Mouse (Mus musculus) forebrain, embryonic 14.5 days (tissue): ENCODE results near the gene Fbxl4. TPM values are rescaled to one million over a fixed set of nuclear protein-coding genes. Genes with fewer than 3 reads are reported as not detected.
A peak's percentile ranks its signal among the peaks of the same experiment; 100 is the strongest.

Source experiments
- ATAC-seq: fragments of 200-750 bp; cut with Nextera tagmentation; 2 replicates; pipeline ENCODE4 v1.8.0; 2017; ENCODE audit warnings: mild to moderate bottlenecking, moderate library complexity
- DNase-seq: peaks from one replicate; pipeline ENCODE4 v3.0.0-alpha.2; 2015; ENCODE audit warnings: low spot score
- H3K27ac ChIP-seq: fragments of 300-500 bp; sonication (generic); 2 replicates; pipeline ENCODE4 v1.5.1; 2014; ENCODE audit warnings: low read depth, mild to moderate bottlenecking, control low read depth, low read length, moderate library complexity
- H3K27me3 ChIP-seq: fragments of 300-500 bp; sonication (generic); replicated peaks from 2 replicates; pipeline ENCODE4 v1.6.1; 2014; ENCODE audit warnings: low read length, control low read depth, mixed read lengths; ENCODE audit not compliant: control insufficient read depth, insufficient read depth
- H3K36me3 ChIP-seq: fragments of 300-500 bp; sonication (generic); 2 replicates; pipeline ENCODE4 v1.6.1; 2014; ENCODE audit warnings: low read length, control low read depth; ENCODE audit not compliant: control insufficient read depth, insufficient read depth
- H3K4me1 ChIP-seq: fragments of 300-500 bp; sonication (generic); 2 replicates; pipeline ENCODE4 v1.6.1; 2014; ENCODE audit warnings: antibody characterized with exemption, low read length, control low read depth; ENCODE audit not compliant: control insufficient read depth, insufficient read depth
- H3K4me2 ChIP-seq: fragments of 300-500 bp; sonication (generic); 2 replicates; pipeline ENCODE4 v1.6.1; 2014; ENCODE audit warnings: mild to moderate bottlenecking, control low read depth, low read length
- H3K4me3 ChIP-seq: fragments of 300-500 bp; sonication (generic); 2 replicates; pipeline ENCODE4 v1.5.1; 2014; ENCODE audit warnings: low read depth, low read length, control low read depth
- H3K9ac ChIP-seq: fragments of 300-500 bp; sonication (generic); 2 replicates; pipeline ENCODE4 v1.6.1; 2014; ENCODE audit warnings: mild to moderate bottlenecking, low read length, control low read depth, moderate library complexity
- H3K9me3 ChIP-seq: fragments of 300-500 bp; sonication (generic); replicated peaks from 2 replicates; pipeline ENCODE4 v1.6.1; 2016; ENCODE audit warnings: low read length, control low read depth, mixed read lengths; ENCODE audit not compliant: control insufficient read depth
- WGBS: fragments of 180-500 bp; shearing (Covaris S2); extraction: QIAGEN DNeasy Blood & Tissue Kit; methylation state at CpG from one replicate; pipeline ENCODE4 v1.1.7; 2014; 5-methylcytosine and 5-hydroxymethylcytosine counted together
- polyA plus RNA-seq: library from polyadenylated mRNA; unstranded; fragments of >200 nt; fragmentation: Nextera tagmentation; extraction: Ambion mirVana; gene quantifications from 2 replicates; pipeline ENCODE4 v1.2.1, GENCODE M21; 2014

Gene Fbxl4
- polyA plus RNA-seq, 1 experiment from 2014 or later, result 15.0 TPM

GRCm38 (mm10) chr4:22480858-22481205, 123.5 kb downstream of the Fbxl4 start:
- Histone ChIP-seq H3K4me3 (peak overlapping the region; percentile 89), H3K4me1 (peaks cover 24% of the 10 kb centered on the region), H3K36me3 (no peaks in the 10 kb centered on the region), H3K9ac (peak overlapping the region; percentile 62; the same call in 1 of the 2 replicates), H3K27ac (no peak overlapping the region), H3K27me3 (no peaks in the 10 kb centered on the region), H3K4me2 (peak overlapping the region; percentile 99), H3K9me3 (no peaks in the 10 kb centered on the region)
- ATAC-seq (no peak), DNase-seq (peak; percentile 16)
- WGBS, result 24% methylated on average over 1 of the region's 1 CpGs

- ATAC-seq, result no peak
- Histone ChIP-seq H3K36me3 (no peaks in the 10 kb centered on the region), H3K27me3 (no peaks in the 10 kb centered on the region), H3K4me1 (peaks cover 24% of the 10 kb centered on the region), H3K27ac (no peak overlapping the region), H3K9ac (peak overlapping the region; percentile 41), H3K4me2 (peak overlapping the region; percentile 99), H3K4me3 (peak overlapping the region; percentile 89), H3K9me3 (no peaks in the 10 kb centered on the region)
- WGBS, result 52% methylated on average over 2 of the region's 2 CpGs
- DNase-seq, result no peak
These were observed 124.8 kb downstream of the Fbxl4 start for GRCm38 (mm10) chr4:22482118-22482517.

- no peak overlapping the region for H3K27ac ChIP-seq
- ATAC-seq, result no peak
- 18% methylated on average over 7 of the region's 7 CpGs for WGBS
These were observed 125.5 kb downstream of the Fbxl4 start for GRCm38 (mm10) chr4:22482756-22483280.

GRCm38 (mm10) chr4:22483548-22483947, 126.2 kb downstream of the Fbxl4 start:
- no peaks in the 10 kb centered on the region for H3K9me3 ChIP-seq
- no peak overlapping the region for H3K27ac ChIP-seq
- WGBS, result 33% methylated on average over 2 of the region's 2 CpGs
- DNase-seq (no peak), ATAC-seq (no peak)
- peaks cover 19% of the 10 kb centered on the region for H3K4me1 ChIP-seq
- peak overlapping the region; percentile 46 for H3K9ac ChIP-seq
- peak overlapping the region; percentile 89 for H3K4me3 ChIP-seq
- H3K27me3 ChIP-seq, result no peaks in the 10 kb centered on the region
- peak overlapping the region; percentile 99 for H3K4me2 ChIP-seq
- H3K36me3 ChIP-seq, result no peaks in the 10 kb centered on the region

More at GRCm38 (mm10) chr4:22482756-22483280, 125.5 kb downstream of the Fbxl4 start:
- Histone ChIP-seq H3K4me2 (peak overlapping the region; percentile 99), H3K9me3 (no peaks in the 10 kb centered on the region), H3K27me3 (no peaks in the 10 kb centered on the region), H3K4me3 (peak overlapping the region; percentile 89), H3K36me3 (no peaks in the 10 kb centered on the region), H3K4me1 (peaks cover 23% of the 10 kb centered on the region), H3K9ac (peak overlapping the region; percentile 46; the same call in 1 of the 2 replicates)
- peak; percentile 72 for DNase-seq

Other genes with a start within 250 kb of the Fbxl4 start
- gene Pou3f2, start 130.8 kb downstream of the Fbxl4 start, polyA plus RNA-seq, result 22.3 and 36.2 TPM in 2 replicates